Mouse (Mus musculus): ENCODE measurements around the gene Arl5a.

DNA sequence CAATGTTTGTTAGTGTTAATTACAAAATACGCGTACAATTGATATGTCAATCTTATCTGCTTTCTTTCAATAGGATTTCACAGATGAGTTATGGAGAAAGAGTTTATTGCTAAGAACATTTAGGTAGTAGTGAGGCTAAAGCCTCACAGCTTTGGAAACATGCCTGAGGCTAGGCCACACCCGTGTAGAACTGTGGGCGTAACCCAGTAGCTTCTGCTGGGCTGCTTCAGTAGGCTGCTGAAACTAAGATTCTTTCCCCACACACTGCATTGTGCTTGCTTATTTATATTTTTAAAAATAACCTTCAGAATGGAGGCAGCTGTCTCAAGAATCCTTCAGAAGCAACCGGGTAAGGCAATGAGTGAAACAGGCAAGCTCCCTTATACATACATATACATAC is 30.2 kb downstream of the Arl5a start:
- TF ChIP-seq CHD1 (IDR thresholded peaks at IDR 0.05; ENCODE audit: low read depth, low read length) = no peak
- TF ChIP-seq GATA1 (IDR thresholded peaks at IDR 0.05; ENCODE audit: low read depth, low read length) = no peak
- TF ChIP-seq CTCF (IDR thresholded peaks at IDR 0.05 in 2 of 3, conservative IDR thresholded peaks at IDR 0.05 in 1 of 3; ENCODE audit: control insufficient read depth in 1 of 3, insufficient read depth in 1 of 3, low read depth in 2 of 3, low read length in 3 of 3, poor library complexity in 1 of 3, severe bottlenecking in 1 of 3) = no peak

All from MEL (cell line).